Mouse (Mus musculus) liver, adult 2 months (tissue): ENCODE data around the gene Pigs. TPM values are rescaled to one million over a fixed set of nuclear protein-coding genes. Genes with fewer than 3 reads are reported as not detected.
A peak's percentile ranks its signal among the peaks of the same experiment; 100 is the strongest.

Source experiments
- DNase-seq: peaks from one replicate; pipeline ENCODE4 v3.0.0-alpha.2; 2011; ENCODE audit warnings: low read depth, low spot score; ENCODE audit errors: extremely low read depth
- H3K27ac ChIP-seq: fragments of 200-500 bp; replicated peaks from 2 replicates; pipeline ENCODE4 v1.5.1; 2012; ENCODE audit warnings: low read depth, mild to moderate bottlenecking, control low read depth, inconsistent platforms, low read length; ENCODE audit not compliant: insufficient read depth
- H3K27me3 ChIP-seq: fragments of 200-500 bp; 2 replicates; pipeline ENCODE4 v1.6.1; 2012; ENCODE audit warnings: mild to moderate bottlenecking, moderate library complexity, low read length, inconsistent platforms; ENCODE audit not compliant: control insufficient read depth, insufficient read depth
- H3K36me3 ChIP-seq: fragments of 200-500 bp; 2 replicates; pipeline ENCODE4 v1.6.1; 2012; ENCODE audit warnings: low read length, inconsistent platforms; ENCODE audit not compliant: control insufficient read depth, insufficient read depth
- H3K4me1 ChIP-seq: fragments of 200-500 bp; 2 replicates; pipeline ENCODE4 v1.6.1; 2011; ENCODE audit warnings: low read length; ENCODE audit not compliant: control insufficient read depth, insufficient read depth
- H3K4me3 ChIP-seq: fragments of 200-500 bp; 2 replicates; pipeline ENCODE4 v1.5.1; 2011; ENCODE audit warnings: low read depth, mild to moderate bottlenecking, control low read depth, low read length, moderate library complexity; ENCODE audit not compliant: insufficient read depth
- H3K79me2 ChIP-seq: fragments of 200-500 bp; 2 replicates; pipeline ENCODE4 v1.6.1; 2012; ENCODE audit warnings: inconsistent platforms, mild to moderate bottlenecking, low read length, moderate library complexity; ENCODE audit not compliant: control insufficient read depth, insufficient read depth
- H3K9ac ChIP-seq: fragments of 200-500 bp; 2 replicates; pipeline ENCODE4 v1.6.1; 2012; ENCODE audit warnings: low read depth, mild to moderate bottlenecking, control low read depth, inconsistent platforms, low read length
- CTCF ChIP-seq: fragments of 200-500 bp; IDR thresholded peaks from 2 replicates; pipeline ENCODE4 v1.5.1; 2011; ENCODE audit warnings: low read depth, low read length, control low read depth
- POLR2A ChIP-seq: fragments of 200-500 bp; IDR thresholded peaks from 2 replicates; pipeline ENCODE4 v1.6.1; 2011; ENCODE audit warnings: low read length, control low read depth; ENCODE audit not compliant: insufficient read depth; ENCODE audit errors: extremely low read depth
- WGBS: fragments of 180-500 bp; shearing (Covaris S2); methylation state at CpG from one replicate; pipeline ENCODE4 v1.1.7; 2018; 5-methylcytosine and 5-hydroxymethylcytosine counted together
- polyA plus RNA-seq: library from polyadenylated mRNA; depleted of rRNA; stranded (reverse); fragments of >200 nt; gene quantifications from 2 replicates; pipeline ENCODE4 v1.2.3, GENCODE M21; 2012
- total RNA-seq: library from RNA; depleted of rRNA; stranded (reverse); fragments of >200 nt; gene quantifications from 2 replicates; pipeline ENCODE4 v1.2.3, GENCODE M21; 2014

The Pigs gene
- total and polyA plus RNA-seq, 2 experiments, result 6.6 to 35.5 TPM

DNA sequence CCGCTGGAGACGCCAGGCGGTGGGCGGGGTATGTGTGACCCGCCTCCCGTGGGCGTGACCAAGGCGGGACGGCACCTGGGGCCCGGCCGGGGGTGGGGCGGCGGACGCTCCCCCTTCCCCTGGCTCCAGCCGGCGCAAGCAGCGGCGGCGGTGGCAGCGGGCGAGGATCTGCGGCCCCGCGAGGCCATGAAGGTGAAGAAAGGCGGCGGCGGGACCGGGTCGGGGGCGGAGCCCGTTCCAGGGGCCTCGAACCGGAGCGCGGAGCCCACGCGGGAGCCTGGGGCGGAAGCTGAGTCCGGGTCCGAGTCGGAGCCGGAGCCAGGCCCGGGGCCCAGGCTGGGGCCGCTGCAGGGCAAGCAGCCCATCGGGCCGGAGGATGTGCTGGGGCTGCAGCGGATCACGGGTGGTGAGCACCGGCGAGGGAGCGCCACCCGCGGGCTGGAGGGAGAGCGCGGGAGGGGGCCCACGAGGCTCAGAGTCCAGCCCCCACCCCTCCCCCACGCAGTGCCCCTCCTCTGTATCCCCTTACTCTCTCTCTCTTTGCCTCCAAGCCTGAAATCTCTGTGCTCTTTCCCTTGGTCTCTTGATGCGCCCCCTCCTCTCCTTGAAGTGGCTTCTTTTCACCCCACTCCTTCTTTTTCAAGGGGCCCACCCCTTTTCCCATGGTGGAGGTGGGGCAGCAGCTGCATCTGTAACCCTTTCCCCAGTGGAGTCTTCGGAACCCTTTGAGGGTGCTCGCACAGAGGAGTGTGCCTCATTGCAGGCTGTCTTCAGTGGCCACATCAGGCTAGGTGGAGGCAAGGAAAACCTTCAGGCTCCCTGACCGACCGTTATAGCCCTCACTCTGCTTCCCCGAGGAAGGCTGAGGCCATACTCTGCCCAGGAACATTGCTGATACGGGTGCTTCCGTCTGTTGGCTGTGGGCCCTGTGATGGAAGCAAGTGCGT is 15.4 kb downstream of the Pigs start, which contains the start of gene Unc119:
TSS of gene Unc119 (plus strand) at position 102 of the 947 bp plus-strand sequence.
- WGBS, result 2% methylated on average over 65 of the region's 66 CpGs
- TF ChIP-seq CTCF, result no peak
- peak; percentile 37; the same call in 1 of the 2 replicates for TF ChIP-seq POLR2A
- peak; percentile 30 for DNase-seq

DNA sequence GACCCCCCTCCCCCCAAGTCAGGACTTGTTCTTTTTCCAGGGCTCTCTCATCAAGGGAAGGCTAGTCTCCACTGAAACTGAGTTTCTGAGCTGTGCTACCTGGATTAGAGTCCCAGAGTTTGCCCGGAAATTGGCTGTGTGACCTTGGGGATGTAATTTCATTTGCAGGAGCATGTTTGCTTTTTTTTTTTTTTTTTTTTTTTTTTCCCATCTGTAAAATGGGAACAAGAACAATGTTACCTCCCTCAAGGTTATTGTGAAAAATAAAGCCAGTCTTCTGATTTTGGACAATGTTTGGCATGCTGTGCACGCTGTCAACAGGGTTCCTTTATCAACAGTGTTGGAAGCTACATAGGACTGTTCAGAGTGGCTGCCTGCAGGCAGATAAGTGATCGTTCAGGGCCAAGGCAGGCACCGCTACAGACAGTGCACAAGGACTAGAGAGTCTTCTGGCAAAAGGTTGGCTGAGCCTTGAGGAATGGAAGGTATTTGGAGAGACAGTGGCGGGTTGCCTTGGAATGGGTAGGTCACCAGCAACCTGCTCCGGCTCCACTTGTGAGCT is 16.2 kb downstream of the Pigs start:
- Histone ChIP-seq H3K36me3 (peaks cover 7% of the 10 kb centered on the region; the same call in 1 of the 2 replicates), H3K4me1 (peaks cover 14% of the 10 kb centered on the region), H3K79me2 (no peaks in the 10 kb centered on the region), H3K9ac (no peak overlapping the region), H3K27ac (no peak overlapping the region), H3K27me3 (no peaks in the 10 kb centered on the region), H3K4me3 (no peak overlapping the region)
- peak; percentile 20 for DNase-seq
- 39% methylated on average over 6 of the region's 6 CpGs for WGBS
- TF ChIP-seq CTCF, result no peak
- TF ChIP-seq POLR2A, result no peak

More for the DNA sequence above, 15.4 kb downstream of the Pigs start, which contains the start of gene Unc119:
- Histone ChIP-seq H3K79me2 (no peaks in the 10 kb centered on the region), H3K4me1 (peaks cover 14% of the 10 kb centered on the region), H3K27ac (0 out of 2 replicates have a peak within 1 kb of the TSS, but pooled peaks have one; percentile 12), H3K4me3 (peak within 1 kb of the TSS; percentile 77), H3K36me3 (peaks cover 10% of the 10 kb centered on the region), H3K27me3 (no peaks in the 10 kb centered on the region), H3K9ac (peak within 1 kb of the TSS; percentile 91)

GRCm38 (mm10) chr11:78344890-78345715 is 16.9 kb downstream of the Pigs start:
- no peak for TF ChIP-seq POLR2A
- no peak for TF ChIP-seq CTCF
- no peak overlapping the region for H3K4me3 ChIP-seq
- peak overlapping the region; percentile 12; the same call in 1 of the 2 replicates for H3K9ac ChIP-seq
- WGBS, result 29% methylated on average over 8 of the region's 8 CpGs
- no peaks in the 10 kb centered on the region for H3K79me2 ChIP-seq
- peak; percentile 81 for DNase-seq
- H3K27ac ChIP-seq, result peak overlapping the region; percentile 39
- H3K27me3 ChIP-seq, result no peaks in the 10 kb centered on the region
- H3K4me1 ChIP-seq, result peaks cover 14% of the 10 kb centered on the region
- H3K36me3 ChIP-seq, result peaks cover 2% of the 10 kb centered on the region; the same call in 1 of the 2 replicates

DNA sequence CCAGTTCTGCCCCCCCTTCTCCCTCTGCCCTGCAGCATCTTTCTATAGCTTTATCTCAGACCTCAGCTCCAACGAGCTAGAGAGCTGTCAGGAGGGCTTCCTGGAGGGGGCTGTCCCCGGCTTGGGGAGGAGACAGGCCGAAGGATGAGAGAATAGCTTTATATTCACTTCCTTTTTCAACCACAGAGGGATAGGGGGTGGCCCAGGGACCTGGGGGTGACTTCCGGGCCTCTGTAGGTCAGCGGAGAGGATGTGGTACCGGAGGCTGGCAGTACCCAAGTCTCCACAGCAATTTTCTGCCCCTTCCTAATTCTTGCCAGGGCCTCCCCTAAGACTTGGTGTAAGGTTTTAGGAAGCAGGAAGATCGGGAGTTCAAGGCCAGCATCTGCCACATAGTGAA is 17.6 kb downstream of the Pigs start:
- TF ChIP-seq CTCF, result no peak
- TF ChIP-seq POLR2A, result no peak
- Histone ChIP-seq H3K4me3 (no peak overlapping the region), H3K79me2 (no peaks in the 10 kb centered on the region), H3K9ac (no peak overlapping the region), H3K4me1 (peaks cover 14% of the 10 kb centered on the region), H3K27me3 (no peaks in the 10 kb centered on the region), H3K27ac (peak overlapping the region; percentile 39; the same call in 1 of the 2 replicates), H3K36me3 (no peaks in the 10 kb centered on the region)
- DNase-seq, result no peak
- WGBS, result 55% methylated on average over 7 of the region's 7 CpGs

GRCm38 (mm10) chr11:78346326-78347069 is 18.3 kb downstream of the Pigs start:
- Histone ChIP-seq H3K79me2 (no peaks in the 10 kb centered on the region), H3K4me1 (peaks cover 14% of the 10 kb centered on the region), H3K27me3 (no peaks in the 10 kb centered on the region), H3K4me3 (no peak overlapping the region), H3K9ac (no peak overlapping the region), H3K36me3 (no peaks in the 10 kb centered on the region), H3K27ac (no peak overlapping the region)
- DNase-seq, result no peak
- TF ChIP-seq POLR2A (no peak), CTCF (no peak)
- WGBS, result 79% methylated on average over 6 of the region's 6 CpGs
